Mouse (Mus musculus) lung, postnatal 14 days (tissue): ENCODE measurements at regions not wholly inside any gene's neighbourhood (a gene's known extent, or its start where the extent isn't known, plus 50 kb on each side); places are given as distances from the start of the nearest gene placed in this dataset.
"Not testable (repeated sequence)": the region's sequence is repeated elsewhere in the genome, so short reads cannot be mapped to it uniquely, and the experiment has no call there.

ENCODE experiments used
- DNase-seq: peaks from one replicate; pipeline ENCODE4 v3.0.0; 2021

GRCm38 (mm10) chr9:51664876-51665275 is 100.3 kb upstream of the Arhgap20 start:
- no peak for DNase-seq

- not testable (repeated sequence) for DNase-seq
These were observed 96.2 kb upstream of the Arhgap20 start for GRCm38 (mm10) chr9:51668976-51669375.

- no peak for DNase-seq
These were observed 94.6 kb upstream of the Arhgap20 start for GRCm38 (mm10) chr9:51670531-51670930.

GRCm38 (mm10) chr9:51686536-51686935 is 78.6 kb upstream of the Arhgap20 start:
- DNase-seq = no peak

- no peak for DNase-seq
These were observed 50.8 kb upstream of the Arhgap20 start for GRCm38 (mm10) chr9:51714326-51714725.
